Mouse (Mus musculus) cerebellum, adult 8-10 months (tissue): ENCODE results near the gene Psg16.
"Not testable (repeated sequence)": the region's sequence is repeated elsewhere in the genome, so short reads cannot be mapped to it uniquely, and the experiment has no call there.

Experiments
- DNase-seq: peaks from one replicate; pipeline ENCODE4 v3.0.0; 2022

Psg16 gene

DNA sequence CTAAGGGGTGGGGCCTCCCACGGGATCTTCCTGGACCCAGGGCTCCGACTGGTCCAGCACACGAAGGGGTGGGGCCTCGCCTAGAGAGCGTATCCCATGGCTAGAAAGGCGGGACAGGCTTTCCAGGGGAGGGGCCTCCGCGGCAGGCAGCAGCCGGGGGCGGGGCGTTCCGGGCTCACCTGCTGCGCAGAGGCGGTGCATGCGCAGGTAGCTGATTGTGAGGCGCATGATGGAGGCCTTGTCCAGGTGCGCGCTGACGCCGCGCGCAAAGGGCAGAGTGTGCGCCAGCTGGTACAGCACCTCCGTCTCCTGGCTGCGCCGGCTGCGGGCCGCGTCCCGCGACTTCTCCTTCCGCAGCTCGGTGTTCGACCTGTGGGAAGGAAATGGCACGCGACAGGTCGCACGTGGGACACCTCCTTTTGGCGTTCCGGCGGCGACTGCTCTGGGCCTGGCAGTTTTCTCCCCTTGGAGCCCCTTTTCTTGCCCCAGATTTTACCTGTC is 17.7 kb upstream of the Psg16 start:
- DNase-seq: peak; percentile 88

DNA sequence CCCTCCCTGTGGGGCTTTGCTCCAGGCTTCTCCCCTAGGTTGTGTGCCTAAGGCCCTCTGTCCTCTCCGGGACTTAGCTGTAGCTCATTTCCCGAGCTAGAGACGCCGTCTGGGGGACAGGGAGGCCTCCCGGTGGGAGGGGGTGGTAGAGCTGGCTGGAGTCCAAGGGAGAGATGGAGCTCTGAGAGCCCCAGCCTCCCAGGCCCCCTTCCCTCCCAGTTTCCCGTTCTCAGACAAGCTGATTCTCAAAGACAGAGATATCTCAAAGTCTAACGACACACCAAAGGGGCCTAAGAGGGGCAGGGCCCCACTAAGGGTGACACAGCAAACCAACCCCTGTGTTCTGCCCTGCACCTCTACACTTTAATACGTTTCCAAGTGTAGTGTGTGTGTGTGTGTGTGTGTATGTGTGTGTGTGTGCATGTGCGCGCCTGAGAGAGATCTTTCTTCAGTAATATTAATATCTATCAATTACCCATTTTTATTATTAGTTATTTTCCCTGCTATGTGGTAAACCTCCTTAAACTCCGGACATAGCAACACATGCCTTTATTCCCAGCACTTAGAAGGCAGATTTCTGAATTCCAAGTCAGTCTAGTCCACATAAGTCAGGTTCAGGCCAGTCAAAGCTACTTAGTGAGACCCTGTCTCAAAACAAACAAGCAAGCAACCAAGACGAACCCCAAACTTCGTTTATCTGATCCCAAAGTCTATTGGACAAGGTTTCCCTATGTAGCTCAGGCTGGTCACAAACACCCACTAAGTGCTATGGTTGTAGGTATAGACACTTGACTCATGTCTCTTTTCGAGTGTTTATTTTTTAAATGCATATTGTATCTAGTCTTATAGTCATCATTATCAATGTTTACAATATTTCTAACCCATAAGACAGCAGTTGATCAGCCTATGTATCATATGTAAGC is 17.0 kb upstream of the Psg16 start:
- no peak for DNase-seq

DNA sequence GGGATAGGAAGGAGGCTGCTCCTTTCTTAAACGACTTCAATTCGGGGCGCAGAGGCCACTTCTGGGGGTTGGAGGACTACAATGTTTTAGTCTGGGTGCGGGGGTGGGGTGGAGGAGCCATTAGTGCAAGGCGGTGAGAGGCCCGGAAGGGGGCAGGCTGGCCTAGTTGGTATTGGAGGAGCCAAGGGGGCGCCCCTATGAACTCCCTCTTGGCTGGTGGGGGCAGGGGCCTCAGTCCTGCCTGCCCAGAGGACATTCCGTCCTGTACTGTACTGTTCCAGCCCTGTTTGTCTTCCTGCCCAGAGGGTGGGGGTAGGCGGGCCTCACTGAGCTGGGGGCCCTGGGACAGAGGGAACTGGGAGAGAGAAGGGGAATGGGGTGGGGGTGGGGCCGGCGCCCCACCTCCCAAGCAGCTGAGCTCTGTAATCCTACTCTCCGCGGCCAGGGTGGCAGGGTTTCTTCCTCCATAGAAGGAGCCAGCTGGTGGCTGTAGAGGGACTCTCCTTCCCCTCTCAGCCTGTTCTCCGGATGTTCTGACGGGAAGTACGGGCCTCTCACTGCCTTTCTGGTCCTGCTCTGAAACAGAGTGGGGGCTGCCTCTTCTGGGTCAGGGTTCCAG is 15.7 kb upstream of the Psg16 start:
- no peak for DNase-seq

DNA sequence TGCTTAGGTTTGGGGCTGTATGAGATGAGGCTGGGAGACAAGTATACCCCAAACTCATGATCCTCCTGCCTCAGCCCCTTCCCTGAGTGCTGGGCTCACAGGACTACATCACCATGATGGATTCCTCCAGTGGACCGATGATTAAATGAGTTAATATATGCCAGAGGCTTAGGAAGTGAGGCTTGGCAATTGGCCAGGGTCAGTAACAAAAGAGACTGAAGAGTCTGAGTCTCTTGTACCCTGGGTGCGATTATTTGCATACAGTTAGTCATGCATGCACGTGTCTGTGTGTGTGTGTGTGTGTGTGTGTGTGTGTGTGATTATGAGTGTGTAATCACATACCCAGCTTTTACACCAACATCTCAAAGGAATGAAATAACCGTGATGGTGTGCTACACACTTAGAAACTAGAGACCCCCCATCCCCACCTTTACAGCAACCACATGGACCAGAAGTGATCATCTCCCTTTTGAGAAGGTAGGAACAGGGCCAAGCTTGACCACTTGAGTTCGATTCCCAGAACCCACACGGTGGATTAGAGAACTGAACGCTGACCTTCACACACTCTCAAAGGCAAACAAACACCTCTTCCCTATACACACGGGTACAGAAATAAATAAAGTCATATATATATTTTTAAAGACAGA is 14.9 kb upstream of the Psg16 start:
- DNase-seq: no peak

DNA sequence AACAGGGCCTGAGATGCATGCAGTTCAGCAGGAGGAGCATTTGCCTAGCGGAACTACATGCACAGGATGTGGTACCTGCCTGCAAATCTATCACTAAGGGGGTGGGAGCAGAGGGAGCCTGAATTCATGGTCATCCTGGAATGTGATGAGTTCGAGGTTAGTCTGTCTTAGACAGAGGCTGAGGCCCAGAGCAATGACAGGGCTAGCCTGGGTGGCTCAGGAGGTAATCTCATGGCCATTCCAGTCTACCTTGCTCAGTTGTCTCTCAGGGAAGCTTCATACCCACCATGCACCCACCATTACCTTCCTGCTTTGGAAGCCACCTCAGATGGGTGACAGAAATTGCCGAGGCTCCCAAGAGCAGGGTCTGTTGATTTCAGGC is 14.4 kb upstream of the Psg16 start:
- no peak for DNase-seq

DNA sequence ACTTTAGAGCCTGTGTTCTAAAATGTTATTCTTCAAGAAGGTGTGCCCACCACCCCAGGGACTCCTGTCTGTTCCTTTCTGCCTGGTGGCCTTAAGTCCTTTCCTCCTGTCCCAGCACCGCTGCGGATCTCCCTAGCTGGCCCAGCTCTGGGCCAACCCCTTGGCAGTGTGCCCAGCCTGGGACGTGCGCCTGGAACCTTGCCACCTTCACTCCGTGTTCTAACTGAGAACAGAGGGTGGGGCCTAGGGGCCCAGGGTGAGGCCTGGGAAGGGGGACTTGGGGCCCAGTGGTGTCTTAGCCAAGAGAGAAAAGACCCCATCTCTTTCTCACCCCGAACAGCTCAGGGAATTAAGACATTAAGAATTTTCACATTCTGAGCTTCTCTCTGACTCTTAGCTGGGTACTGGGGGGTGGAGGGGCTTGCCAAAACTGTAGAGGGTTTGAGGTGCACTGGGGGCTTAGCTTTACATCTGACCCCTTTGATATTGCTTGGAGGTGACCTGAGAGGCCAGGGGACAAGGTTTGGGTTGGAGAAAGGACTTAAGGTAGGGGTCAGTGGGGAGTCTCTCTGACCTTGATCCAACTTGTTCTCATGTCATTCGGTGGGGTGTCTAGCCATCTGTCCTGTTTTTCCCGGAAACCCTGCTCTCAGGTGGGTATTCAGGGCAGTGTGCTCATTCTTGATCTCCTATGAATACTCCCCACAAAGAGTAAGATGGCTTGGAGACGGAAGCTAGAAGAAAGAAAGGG is 13.6 kb upstream of the Psg16 start:
- peak; percentile 87 for DNase-seq

DNA sequence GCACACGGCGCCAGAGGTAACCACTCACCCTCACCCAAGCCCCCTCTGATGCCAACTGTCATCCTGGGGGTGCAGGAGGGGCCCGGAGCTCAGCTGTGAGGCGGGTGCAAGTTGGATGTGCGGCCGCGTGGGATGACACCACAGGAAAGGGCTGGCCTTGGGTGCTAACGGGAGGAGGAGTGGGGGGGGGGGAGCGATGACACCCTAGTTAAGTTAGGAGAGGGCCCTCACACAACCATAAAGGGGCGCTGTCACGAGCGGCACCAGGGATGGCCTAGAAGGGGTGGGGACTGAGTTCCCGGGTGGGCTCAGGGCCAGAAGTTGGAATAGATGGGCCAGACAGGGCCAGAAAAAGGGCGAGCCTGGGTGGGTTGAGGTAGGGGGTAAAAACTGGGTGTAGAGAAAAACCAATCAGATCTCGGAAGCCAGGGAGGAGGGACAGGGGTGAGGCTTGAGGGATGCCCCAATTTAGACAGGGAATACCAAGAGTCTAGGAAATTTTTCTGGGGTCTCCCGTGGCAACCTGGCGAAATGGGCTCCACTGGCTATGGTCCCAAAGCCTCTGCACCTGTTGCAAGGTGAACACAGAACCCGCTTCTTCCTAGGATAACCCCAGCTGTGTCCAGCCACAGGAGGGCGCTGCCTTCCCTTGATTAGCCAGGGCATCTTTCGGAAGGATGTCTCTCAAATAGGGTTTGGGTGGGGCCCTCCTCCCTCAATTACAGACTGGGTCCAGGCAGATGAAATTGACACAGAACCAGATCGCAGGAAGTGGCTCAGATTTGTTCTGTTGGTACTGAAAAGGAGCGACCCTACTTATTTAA is 12.8 kb upstream of the Psg16 start:
- no peak for DNase-seq

DNA sequence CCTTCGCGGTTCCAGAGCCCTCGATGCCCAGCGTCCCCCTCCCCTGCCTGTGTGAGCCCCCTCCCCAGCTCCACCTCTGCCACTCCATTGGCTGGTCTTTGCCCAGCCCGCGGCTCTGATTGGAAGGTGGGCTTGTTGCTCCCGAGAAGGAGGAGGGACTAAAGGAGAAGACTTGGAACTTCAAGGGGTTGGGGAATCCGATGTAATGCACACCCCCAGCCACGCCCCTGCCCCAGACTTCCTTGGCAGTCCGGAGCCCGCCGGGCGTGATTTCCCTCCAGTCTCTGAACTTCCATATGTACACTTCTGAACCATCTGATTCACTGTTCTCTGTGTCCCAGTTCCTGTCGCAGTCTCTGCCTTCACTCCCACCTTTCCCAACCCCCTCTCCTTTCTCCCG is 11.5 kb upstream of the Psg16 start, which contains the start of gene Hif3a:
Hif3a (minus strand) TSS at position 39 of the 400 bp plus-strand sequence.
- no peak for DNase-seq

DNA sequence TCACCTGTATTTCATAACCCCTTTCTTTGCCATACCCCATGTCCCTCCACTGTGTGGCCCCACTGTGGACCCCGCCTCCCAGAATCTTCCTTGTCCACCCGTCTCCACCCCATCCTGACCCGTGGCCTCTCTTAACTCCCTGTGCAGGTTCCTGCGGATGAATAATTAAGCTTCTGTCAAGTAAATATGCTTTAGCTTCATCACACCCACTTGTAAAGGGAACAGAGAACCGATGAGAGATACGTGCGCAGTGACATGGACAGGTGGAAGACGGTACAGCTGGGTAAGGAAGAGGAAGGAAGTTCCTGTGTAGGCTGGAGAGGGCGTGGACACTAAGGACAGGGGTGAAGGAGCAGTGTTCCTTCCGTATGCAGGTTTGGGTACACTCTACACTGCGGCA is 11.0 kb upstream of the Psg16 start:
- no peak for DNase-seq

DNA sequence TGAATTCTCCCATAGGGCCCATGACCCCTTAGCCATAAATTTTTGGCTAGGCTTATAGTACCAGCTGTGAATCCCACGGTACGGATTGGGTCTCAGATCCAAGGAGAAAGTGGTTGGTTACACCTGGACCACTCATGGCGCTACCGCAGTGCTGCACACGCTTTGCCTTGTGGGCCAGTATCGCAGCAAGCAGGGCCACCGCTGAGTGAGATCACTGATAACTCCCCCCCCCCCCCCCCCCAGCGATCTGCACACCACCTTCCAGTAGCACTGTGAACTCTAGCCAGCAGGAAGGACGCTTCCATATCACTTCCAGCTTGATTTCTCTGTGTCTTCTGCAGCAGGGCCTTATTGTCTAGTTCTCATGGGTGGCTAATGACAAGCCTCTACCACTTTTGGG is 8.2 kb upstream of the Psg16 start:
- DNase-seq: no peak

DNA sequence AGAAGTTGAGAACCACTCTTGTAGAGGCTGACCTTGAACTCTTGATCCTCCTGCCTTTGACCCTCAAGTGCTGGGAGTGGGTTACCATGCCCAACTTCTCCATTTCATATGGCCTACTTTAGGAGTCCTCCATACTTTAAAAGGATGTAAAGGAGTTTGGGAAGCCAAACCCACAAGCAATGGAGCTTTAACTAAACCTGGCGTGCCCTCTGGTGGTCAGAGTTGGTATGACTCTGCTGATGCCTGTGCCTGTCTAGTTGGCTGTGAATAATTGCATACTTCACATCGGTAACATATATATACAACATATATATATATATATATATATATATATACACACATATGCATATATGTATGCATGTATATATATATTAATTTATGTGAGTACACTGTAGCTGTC is 7.4 kb upstream of the Psg16 start:
- peak; percentile 90 for DNase-seq

DNA sequence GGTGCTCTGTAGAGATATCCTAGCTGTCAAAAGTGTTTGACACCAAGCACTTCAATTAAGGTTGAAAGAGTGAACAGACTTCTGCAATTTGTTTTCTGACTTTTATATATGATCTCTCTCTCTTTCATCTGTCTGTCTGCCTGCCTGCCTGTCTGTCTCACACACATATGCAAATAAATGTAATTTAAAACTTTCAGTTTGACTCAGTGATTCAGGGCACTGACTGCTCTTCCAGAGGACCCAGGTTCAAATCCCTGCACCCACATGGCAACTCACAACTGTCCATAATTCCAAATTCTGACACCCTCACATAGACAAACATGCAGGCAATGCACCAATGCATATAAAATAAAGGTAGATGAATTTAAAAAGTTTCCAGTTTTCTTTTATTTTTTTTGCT is 6.8 kb upstream of the Psg16 start:
- no peak for DNase-seq

DNA sequence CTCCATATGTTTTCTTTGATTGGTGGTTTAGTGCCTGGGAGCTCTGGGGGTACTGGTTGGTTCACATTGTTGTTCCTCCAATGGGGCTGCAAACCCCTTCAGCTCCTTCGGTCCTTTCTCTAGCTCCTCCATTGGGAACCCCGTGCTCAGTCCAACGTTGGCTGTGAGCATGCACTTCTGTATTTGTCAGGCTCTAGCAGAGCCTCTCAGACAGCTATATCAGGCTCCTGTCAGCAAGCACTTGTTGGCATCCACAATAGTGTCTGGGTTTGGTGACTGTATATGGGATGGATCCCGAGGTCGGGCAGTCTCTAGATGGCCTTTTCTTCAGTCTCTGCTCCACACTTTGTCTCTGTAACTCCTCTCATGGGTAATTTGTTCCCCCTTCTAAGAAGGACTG is 6.2 kb upstream of the Psg16 start:
- DNase-seq: not testable (repeated sequence)

DNA sequence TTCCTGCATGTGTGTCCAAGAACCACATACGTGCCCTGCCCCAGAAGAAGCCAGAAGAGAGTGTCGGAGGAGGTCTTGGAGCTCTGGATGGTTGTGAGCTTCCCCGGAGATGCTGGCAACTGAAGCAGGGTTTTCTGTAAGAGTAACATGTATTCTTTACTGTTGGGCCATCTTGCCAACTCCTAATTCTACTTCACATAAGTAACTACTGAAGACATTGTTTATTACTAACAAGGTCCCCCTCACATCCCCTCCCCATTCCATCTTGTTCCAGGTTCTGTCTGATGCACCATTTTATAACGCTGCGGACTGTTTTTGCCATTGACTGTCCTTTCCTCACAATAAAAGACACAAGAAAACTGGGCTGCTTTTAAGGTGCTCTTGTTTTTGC is 332 bp upstream of the Psg16 start:
- DNase-seq: no peak

DNA sequence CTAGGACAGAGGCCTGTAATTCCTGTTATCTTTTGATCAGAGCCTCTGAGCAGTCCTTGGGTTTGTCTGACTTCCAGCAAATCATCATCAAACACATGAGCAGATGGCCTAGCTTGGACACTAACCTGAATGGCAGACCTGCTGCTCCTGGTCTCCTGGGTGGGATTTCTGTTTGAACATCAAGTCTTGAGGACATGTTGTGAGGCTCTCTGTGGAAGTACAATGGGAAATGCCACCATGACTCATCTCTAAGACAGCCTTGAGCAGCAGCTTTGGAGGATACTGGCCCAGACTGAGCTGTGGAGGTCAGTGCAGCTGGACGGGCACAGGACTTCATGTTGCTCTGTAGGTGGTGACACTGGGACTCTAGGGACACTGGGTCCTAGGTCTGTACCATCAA is 2.7 kb downstream of the Psg16 start:
- DNase-seq: no peak

DNA sequence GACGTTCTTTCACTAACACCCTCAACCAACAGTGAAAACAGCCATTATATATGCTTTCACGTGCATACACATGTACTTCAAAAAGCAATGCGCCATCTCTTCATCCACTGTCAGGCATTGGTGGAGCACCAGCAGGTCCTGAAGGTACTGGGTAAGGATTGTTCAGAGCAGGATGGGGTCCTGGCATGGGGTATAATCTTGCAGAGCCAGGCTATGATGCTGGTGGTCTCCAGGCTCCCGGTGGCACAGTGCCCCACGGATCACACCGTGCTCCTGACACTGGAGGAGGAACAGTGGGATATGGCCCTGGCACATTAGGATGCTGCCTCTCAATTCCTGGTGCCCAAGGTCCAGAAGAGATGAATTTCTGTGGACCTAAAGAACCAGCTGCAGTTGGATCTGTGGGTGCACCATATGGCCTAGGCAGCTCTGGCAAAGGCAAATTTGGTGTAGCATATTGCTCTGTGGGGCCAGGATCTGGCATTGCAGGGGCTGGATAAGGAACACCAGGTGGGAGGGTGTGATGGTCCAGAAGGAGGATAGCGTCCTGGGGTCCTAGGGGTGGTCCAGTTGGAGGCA is 4.3 kb downstream of the Psg16 start:
- DNase-seq: peak; percentile 76

DNA sequence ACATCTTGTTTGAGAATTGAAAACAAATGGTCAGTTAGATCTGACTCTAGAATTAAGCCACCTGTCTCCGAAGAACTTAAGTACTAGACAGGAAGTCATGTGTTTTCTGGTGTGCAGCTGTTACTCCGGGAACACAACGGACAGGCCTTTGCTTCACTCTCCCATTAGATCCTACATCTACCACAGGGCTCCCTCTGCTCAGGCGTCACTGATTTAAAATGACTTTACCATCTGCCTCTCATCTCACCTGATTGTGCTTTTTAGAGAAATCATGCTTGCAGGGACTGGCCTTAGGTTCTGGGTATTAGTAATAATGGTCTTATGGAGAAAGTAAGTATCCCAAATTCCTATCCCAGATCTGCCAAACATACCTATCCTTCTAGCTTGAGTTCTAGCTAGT is 8.9 kb downstream of the Psg16 start:
- DNase-seq: no peak

DNA sequence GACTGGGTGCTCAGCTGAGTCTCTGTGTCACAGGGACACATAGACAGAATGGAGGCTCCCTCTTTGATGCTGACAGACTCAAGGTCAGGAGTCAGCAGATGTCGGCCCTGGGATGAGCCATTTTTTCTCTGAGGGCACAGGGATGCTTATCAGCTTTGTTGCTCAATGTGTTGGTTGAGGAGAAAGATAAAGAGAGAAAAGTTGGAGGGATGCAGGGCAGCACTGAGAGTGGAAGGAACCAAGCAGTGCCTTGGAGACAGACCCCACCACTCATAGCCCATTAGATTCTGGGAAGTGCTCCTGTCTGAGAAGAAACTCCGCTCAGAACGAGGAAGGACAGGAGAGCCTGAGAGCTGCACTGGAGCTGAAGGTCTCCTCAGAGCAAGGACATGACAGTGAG is 13.9 kb downstream of the Psg16 start:
- no peak for DNase-seq

DNA sequence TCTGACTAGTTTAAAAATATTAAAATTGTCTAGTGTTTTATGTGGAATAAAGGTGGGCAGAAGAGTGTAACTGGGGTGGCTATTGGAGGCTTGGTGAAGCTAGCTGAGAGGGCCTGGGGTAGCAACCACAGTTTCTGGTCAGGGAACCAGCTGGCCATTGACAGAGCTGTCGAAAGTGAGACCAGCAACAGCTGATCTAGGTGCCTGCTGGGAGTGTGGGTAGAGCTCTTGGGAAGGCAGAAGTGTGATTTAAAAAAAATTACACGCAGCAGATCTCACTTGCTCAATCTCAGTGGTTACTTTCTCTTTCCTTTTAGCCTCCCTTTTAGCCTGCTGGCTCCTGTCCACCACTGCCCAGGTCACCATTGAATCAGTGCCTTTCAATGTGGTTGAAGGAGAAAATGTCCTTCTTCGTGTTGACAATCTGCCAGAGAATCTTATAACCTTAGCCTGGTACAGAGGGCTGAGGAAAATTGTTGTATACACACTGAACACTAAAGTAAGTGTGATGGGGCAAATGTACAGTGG is 16.3 kb downstream of the Psg16 start:
- DNase-seq: no peak

DNA sequence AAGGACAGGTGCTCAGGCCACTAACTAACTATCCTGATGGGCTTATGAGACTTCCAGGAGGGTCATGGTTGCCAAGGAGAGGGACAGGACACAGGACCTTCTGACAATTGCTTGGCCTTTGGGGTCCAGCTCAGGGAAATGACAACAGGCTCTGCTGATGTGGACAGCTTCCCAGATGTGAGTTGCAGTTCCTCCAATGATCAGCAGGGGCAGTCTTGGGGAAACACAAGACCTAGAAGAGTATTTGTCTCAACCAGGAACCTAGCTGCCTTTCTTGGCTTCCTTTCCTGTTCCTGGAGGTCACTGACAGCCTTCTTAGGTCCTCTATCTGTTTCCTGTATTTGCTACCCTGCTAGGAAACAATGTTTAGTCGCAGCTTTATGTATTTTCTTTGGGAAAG is 17.4 kb downstream of the Psg16 start:
- DNase-seq: no peak

DNA sequence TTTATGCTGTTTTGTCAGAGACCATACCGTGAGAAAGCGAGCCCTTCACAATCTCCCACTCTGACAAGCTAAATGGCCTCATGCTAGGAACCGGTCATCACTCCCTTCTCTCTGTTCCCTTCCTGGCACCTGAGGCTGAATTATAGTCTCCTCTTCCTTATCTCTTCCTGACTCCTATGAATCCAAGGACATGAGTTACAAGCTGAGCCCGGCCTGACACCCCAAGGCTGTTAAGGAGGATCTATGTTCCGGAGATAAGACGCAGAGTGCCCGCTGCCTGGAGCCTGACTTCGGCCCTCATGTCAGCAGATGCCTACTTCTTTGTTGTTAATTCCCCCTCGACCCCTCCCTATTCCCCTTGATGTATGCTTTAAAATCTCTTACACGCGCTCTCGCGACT is 27.8 kb downstream of the Psg16 start:
- not testable (repeated sequence) for DNase-seq

DNA sequence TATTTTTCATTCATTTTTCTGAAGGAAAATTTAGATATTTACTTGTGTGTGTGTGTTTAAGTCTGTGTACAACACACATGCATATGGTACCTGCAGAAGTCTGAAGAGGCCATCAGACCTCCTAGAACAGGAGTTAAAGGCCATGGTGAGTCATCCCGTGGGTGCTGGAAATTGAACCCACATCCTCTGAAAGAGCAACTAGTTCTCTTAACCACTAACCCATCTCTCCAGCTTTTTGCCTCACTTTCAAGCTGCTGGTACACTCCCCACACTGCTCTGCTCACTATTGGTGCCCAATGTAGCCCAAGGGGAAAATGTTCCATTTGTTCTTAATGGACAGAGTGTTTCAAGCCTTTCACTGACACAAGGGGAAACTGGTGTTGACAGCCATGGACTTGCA is 61.5 kb downstream of the Psg16 start:
- DNase-seq: no peak
